Mouse (Mus musculus): ENCODE results near the gene Nkx2-2.

- TF ChIP-seq CTCF (IDR thresholded peaks at IDR 0.05; ENCODE audit: low read depth) (no peak), EP300 (optimal IDR thresholded peaks at IDR 0.05) (no peak)
Measured at GRCm38 (mm10) chr2:147188074-147188700, 5.9 kb downstream of the Nkx2-2 start.

Data from stomach, postnatal 0 days (tissue).